Mouse (Mus musculus): ENCODE measurements around the gene Adck1.
"Not testable (repeated sequence)": the region's sequence is repeated elsewhere in the genome, so short reads cannot be mapped to it uniquely, and the experiment has no call there.

The Adck1 gene

DNA sequence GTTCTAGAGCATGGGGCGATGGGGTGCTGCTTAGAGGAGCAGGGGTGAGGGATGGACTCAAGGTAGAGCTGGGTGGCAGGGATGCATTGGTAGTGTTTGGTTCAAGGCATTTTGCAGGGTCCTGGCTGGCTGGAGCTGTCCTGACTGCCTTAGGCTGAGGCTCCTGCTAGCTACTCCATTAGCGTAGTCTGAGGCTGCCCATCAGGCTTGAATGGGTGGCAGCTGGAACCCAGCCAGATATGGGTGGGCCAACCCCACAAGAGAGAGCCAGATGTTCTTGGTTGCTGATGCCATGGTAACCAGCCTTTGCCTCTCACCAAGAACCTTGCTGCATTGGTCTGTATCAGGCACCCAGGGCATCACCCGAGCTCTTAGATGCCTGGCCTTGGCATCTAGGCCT, 66.6 kb downstream of the Adck1 start:
- DNase-seq (ENCODE audit: low read depth): no peak

- no peak for DNase-seq (ENCODE audit: low read depth)
Measured at GRCm38 (mm10) chr12:88428735-88429134, 68.4 kb downstream of the Adck1 start.

DNA sequence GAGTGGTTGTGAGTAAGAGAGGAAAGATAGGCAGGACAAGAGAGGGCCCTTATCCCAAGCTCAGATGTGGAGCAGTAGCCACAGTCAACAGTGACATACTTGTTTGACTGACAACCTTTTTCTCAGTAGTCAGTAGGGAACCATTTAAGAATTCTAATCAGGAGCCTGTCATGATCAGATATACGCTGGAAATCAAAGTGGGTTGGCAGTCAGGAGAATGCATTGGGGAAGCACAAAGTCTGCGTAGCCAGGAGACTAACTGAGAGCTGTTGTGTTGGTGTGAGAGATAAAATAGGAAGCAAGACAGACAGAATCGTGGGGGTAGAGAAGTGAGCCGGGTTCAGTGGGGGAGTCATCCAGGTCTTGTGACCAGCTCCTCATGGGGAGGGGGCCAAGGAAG, 71.9 kb downstream of the Adck1 start:
- DNase-seq (ENCODE audit: low read depth): no peak

GRCm38 (mm10) chr12:88433171-88433570, 72.8 kb downstream of the Adck1 start:
- DNase-seq (ENCODE audit: low read depth): no peak

DNA sequence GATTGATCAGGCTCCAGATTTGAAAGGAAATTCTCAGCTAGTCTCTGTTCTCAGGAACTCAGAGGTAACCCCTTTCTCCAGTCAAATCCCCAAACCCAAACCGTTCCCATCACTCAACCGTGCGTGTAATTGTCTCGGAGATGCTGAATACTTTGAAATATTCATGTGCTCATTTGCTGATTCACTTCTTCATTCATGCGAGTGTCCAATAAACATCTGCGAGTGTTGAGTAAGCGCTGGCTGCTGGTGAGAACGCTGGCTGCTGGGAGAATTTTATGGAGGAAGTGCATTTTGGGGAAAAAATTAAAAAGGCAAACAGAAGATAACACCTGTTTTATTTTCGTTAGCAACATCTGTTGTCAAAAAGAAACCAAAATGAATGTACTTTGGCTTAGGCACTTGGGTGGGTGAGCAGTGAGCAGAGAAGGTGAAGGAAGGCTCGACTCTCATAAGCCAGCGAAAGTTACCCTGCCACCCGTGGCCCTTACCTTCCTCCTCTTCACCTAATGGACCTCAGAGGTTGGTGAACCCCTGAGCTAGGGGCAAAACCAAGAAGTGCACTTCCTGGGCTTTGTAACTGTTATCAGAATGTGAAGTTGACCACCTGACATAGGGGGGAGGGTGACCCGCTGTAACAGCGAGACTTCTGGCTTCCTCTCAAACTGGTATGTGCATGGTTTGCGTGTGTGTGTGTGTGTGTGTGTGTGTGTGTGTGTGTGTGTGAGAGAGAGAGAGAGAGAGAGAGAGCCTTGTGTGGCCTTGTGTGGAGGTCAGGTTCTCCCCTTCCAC, 76.8 kb downstream of the Adck1 start:
- DNase-seq (ENCODE audit: low read depth): no peak

GRCm38 (mm10) chr12:88441922-88442809, 81.8 kb downstream of the Adck1 start:
- DNase-seq (ENCODE audit: low read depth): no peak

GRCm38 (mm10) chr12:88444040-88444439, 83.7 kb downstream of the Adck1 start:
- DNase-seq (ENCODE audit: low read depth): no peak

DNA sequence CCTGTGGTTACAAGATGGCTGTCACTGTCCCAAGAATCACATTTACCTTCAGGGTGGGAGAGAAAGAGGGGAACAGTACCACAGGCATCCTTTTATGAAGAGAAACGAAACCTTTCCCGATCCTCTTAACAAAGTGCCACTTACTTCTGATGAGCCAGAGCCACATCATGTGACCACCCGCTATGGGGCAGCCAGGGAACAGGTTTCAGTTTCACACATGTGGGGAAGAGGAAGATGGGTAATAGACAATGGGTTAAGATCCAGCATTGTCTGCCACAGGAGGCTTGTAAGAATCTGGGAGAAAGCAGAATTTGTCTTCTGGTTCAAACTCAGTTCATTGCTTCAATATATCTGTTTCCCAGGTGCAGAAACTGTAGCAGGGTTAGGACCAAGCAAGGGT, 85.1 kb downstream of the Adck1 start:
- no peak for DNase-seq (ENCODE audit: low read depth)

- DNase-seq (ENCODE audit: low read depth): no peak
Measured at GRCm38 (mm10) chr12:88450658-88451563, 90.6 kb downstream of the Adck1 start.

DNA sequence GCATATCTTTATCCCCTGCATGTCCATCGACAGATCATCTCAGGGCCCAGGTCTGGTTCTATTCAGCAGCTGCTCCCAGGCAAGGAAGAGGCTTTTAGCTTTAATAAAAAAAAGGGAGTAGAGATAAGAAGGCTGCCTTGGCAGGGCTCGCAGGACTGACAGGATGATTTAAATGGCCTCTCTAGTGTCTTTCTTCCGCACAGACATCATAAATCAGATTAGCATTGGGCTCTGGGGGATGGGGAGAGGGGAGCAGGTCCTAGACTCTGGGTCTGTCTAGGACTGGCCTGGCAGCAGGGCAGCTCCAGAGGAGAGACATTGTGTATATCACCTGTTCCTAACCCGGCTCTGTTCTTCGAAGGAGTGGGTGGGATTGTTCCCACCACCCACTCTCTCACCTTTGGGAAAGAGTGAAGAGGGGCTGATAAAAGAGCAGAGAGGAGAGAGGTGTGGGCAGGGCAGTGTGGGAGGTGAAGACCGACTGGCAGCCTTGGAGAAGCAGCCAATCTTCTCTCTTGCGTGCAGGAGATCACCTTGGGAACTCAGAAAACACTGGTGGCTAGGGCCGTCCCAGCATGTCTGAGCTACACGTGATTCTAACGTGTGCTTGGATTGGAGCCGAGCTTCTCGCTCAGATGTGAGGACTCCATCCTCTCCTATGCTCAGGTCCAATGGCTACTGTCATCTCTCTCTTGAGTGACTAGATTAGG, 94.5 kb downstream of the Adck1 start:
- no peak for DNase-seq (ENCODE audit: low read depth)

DNA sequence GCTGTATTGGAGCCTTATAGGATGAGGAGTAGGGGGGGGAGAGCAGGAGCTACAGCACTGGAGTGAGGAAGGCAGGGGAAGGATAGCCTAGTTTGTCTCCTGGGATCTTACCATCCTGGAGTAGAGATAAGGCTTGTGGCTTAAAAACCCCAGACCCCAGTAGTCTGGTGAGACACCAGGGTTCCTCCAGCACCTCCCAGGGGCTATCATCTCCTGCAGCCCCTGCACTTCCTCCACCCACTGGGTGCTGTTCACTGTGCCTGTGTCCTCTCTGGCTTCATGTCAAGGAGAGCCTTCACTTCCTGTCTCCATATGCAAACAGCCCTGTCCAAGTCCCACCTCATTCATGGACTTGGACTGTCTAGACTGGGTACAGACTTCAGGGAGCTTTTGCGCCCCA, 96.7 kb downstream of the Adck1 start:
- DNase-seq (ENCODE audit: low read depth): no peak

DNA sequence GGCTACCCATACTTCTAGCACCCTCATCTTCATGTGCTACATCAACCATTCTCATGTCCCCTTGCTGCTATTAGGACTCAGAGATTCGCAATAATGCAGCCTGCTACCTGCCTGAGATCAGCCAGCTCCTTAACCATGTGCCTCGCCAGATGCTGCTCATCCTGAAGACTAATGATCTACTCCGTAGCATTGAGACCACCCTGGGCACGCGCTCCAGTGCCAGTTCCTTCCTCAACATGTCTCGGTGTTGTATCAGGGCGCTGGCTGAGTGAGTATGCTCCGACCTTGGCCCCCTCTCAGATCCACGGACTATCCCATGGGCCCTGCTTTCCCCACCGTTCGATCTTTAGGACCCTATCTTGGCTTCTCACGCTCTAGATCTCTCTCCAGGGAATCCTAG, 98.6 kb downstream of the Adck1 start:
- DNase-seq (ENCODE audit: low read depth): no peak

DNA sequence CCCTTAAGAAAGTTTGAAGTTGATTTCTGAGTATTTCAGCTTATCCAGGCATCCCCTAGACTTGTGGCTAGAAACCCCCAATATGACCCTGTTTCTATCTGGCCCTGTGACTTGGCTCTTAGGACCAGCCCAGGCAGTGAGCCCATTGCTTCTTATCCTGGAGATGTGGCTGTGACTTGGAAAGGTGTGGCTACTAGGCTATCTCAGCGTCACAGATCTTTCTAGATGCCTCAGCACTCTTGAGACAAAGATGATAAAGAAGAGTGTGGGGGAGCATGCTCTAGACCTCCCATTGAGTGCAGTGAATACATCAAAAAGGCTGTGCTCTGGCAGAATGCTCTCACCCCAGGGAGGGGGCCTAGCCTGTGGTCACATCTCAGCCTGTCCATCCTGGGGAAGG, 99.1 kb downstream of the Adck1 start:
- no peak for DNase-seq (ENCODE audit: low read depth)

DNA sequence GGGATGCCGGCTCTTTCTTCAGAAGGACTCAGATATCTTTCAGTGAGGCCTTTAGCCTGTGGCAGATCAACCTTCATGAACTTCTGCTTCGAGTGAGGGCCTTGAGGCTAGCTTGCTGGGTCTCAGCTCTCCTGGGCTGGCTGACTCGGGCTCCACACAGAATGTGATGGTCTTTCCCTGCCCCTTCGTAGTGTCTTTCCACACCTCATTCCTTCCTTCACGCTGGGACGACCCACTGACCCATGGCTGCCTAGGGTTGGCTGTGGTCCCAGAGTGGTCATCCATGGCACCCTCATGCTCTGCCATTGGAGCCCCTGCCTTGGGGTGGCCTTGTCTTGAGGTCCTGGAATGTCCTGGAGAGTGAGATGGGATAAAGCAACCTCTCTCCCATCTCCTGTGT, 100.7 kb downstream of the Adck1 start:
- DNase-seq (ENCODE audit: low read depth): no peak

DNA sequence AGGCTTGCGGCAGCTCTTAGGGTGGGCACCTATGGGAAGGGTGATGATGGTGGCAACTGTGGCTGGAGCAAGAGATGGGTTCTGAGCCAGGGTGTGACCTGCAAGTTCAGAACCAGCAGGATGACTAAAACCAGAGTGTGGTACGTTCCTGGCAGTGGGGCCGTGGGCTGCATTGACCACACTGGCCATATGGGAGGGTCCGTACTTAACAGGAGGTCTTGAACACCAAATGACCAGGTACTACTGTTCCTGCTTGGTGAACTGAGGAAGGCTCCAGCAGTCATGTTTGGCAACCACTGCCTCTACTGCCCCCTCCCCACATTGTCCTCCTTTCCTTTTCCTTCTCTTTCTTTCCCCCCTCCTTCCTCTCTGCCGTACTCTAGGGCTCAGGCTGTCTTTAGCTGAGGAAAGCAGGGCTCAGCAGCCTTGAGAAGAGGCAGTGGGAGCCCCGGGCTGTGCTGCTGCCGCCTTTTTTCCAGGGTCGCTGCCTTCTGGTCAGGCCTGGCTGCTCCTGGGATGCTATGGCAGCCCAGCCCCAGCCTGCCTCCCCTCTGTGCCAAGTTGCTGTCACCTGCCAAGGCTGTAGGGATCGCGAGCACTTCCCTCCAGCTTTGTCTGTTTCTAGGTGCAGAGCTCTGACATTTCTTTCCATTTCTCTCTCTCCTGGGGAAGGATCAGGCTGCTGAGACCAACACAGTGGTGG, 103.4 kb downstream of the Adck1 start:
- DNase-seq (ENCODE audit: low read depth): no peak

DNA sequence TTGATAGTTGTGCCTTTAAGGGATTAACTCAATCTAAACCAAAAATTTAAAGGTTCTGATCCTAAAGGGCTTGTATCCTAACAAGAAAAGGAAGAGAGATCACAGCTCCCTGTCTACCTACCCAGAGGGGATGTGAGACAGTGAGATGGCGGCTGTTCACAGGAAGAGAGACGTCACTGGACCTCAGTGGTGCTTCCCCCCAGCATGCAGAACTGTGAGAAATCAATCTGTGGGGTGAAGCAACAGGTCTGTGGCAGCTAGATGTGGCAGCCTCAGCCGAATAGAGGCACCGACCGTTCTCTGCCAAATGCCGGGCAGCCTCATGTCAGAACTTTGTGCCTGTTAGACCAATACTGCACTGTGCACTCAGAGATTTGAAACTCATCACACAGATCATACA, 106.4 kb downstream of the Adck1 start:
- no peak for DNase-seq (ENCODE audit: low read depth)

- no peak for DNase-seq (ENCODE audit: low read depth)
Measured at GRCm38 (mm10) chr12:88467257-88467656, 106.9 kb downstream of the Adck1 start.

DNA sequence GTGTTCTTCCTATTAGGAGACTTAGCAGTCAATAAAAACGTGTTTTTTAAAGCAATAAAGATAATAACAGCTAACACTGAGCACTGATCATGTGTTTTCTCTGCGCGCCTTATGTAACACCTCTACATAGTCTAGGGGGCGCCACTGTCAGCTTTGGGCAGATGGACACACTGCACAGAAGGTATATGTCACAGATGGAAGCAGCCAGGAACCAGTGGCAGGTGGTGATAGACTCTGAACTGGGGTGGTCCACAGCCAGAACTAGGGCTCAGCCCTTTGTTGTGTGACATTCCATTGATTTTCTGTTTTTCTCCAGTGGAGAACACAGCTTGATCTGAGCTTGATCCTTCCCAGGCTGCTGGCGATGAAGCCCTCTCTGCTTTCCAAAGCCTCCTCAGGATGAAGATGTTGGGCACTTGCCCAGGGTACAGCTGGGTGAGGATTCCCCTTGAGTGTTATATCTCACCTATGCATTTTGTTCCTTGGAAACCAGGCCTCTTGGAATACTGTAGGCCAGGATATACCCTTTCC, 107.6 kb downstream of the Adck1 start:
- no peak for DNase-seq (ENCODE audit: low read depth)

- DNase-seq (ENCODE audit: low read depth): no peak
Measured at GRCm38 (mm10) chr12:88468691-88469090, 108.3 kb downstream of the Adck1 start.

DNA sequence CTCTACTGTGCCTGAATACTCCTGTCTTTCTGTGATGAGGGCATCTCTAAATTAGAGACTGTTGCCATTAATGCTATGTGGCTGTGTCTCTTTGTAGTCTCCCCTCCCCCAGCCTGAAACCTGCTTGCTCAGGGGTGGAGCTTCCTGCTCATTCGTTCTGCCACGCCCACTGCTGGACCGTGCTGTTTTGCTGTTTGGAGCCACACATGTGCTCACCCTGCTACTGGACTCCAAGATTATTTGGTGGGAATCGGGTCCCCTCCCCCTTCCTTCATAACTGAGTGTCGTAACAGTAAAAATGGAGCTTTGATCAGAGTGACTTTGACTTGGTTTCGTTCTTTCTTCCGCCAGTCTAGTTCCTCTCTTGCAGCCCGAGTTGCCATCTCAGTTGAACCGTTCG, 111.5 kb downstream of the Adck1 start:
- not testable (repeated sequence) for DNase-seq (ENCODE audit: low read depth)

GRCm38 (mm10) chr12:88472832-88473231, 112.5 kb downstream of the Adck1 start:
- no peak for DNase-seq (ENCODE audit: low read depth)
